Mouse (Mus musculus) kidney, postnatal 0 days (tissue): ENCODE measurements at regions not wholly inside any gene's neighbourhood (a gene's known extent, or its start where the extent isn't known, plus 50 kb on each side); places are given as distances from the start of the nearest gene placed in this dataset.
A peak's percentile ranks its signal among the peaks of the same experiment; 100 is the strongest.

ENCODE experiments used
- ATAC-seq: fragments of 200-750 bp; cut with Nextera tagmentation; replicated peaks from 2 replicates; pipeline ENCODE4 v1.8.0; 2017; ENCODE audit warnings: low read depth, moderate number of reproducible peaks, moderate TSS enrichment, moderate library complexity; ENCODE audit not compliant: low FRiP score
- DNase-seq: peaks from one replicate; pipeline ENCODE4 v3.0.0-alpha.2; 2016; ENCODE audit warnings: low spot score
- H3K27ac ChIP-seq: fragments of 300-500 bp; sonication (generic); 2 replicates; pipeline ENCODE4 v1.5.1; 2014; ENCODE audit warnings: mild to moderate bottlenecking
- H3K27me3 ChIP-seq: fragments of 300-500 bp; sonication (generic); 2 replicates; pipeline ENCODE4 v1.6.1; 2014; ENCODE audit warnings: low read length, mixed read lengths; ENCODE audit not compliant: insufficient read depth
- H3K36me3 ChIP-seq: fragments of 300-500 bp; sonication (generic); 2 replicates; pipeline ENCODE4 v1.6.1; 2014; ENCODE audit warnings: low read length, mixed read lengths; ENCODE audit not compliant: insufficient read depth
- H3K4me1 ChIP-seq: fragments of 300-500 bp; sonication (generic); replicated peaks from 2 replicates; pipeline ENCODE4 v1.6.1; 2014; ENCODE audit warnings: antibody characterized with exemption, low read length, mixed read lengths; ENCODE audit not compliant: insufficient read depth
- H3K4me2 ChIP-seq: fragments of 300-500 bp; sonication (generic); 2 replicates; pipeline ENCODE4 v1.6.1; 2014; ENCODE audit warnings: mild to moderate bottlenecking, low read length, moderate library complexity, mixed read lengths
- H3K4me3 ChIP-seq: fragments of 300-500 bp; sonication (generic); replicated peaks from 2 replicates; pipeline ENCODE4 v1.5.1; 2014; ENCODE audit warnings: low read depth, low read length
- H3K9ac ChIP-seq: fragments of 300-500 bp; sonication (generic); 2 replicates; pipeline ENCODE4 v1.6.1; 2014; ENCODE audit warnings: low read depth, low read length
- H3K9me3 ChIP-seq: fragments of 300-500 bp; sonication (generic); replicated peaks from 2 replicates; pipeline ENCODE4 v1.6.1; 2016; ENCODE audit warnings: low read length, inconsistent platforms, mixed read lengths
- CTCF ChIP-seq: IDR thresholded peaks from 2 replicates; pipeline ENCODE4 v1.5.1; 2016; ENCODE audit warnings: antibody characterized with exemption, low read depth, mild to moderate bottlenecking, moderate library complexity
- WGBS: fragments of 180-500 bp; shearing (Covaris S2); extraction: QIAGEN DNeasy Blood & Tissue Kit; methylation state at CpG from one replicate; pipeline ENCODE4 v1.1.7; 2014; 5-methylcytosine and 5-hydroxymethylcytosine counted together

DNA sequence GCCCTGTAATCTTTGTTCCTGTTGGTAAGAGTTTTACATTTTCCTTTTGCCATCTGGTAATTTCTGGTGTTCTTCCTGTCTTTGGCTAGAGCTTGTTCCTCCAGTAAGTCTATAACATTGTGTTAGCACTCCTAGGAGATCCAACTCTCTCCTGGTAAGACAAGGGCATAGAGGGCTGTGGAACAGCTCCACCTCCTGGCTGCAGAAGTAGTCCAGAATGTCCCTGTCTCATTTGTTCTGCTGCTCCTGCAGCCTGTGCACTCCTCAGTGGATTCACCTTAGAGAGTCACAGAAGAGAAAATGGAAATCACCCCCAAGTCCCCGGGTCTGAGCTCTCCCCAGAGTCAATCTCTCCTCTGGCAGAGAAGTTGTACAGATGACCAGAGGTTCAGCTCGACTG, 5629.1 kb downstream of the 9330182O14Rik start:
- H3K9me3 ChIP-seq, result no peaks in the 10 kb centered on the region
- H3K9ac ChIP-seq, result no peak overlapping the region
- ATAC-seq (no peak), DNase-seq (peak; percentile 5)
- H3K27me3 ChIP-seq, result no peaks in the 10 kb centered on the region
- peak; percentile 44; the same call in 1 of the 2 replicates for TF ChIP-seq CTCF
- no peak overlapping the region for H3K4me3 ChIP-seq
- no peak overlapping the region for H3K4me2 ChIP-seq
- no peaks in the 10 kb centered on the region for H3K36me3 ChIP-seq
- no peaks in the 10 kb centered on the region for H3K4me1 ChIP-seq
- no peak overlapping the region for H3K27ac ChIP-seq
- 42% methylated on average over 2 of the region's 2 CpGs for WGBS
